Mouse (Mus musculus) E14TG2a.4 (cell line): Measurements from ENCODE around the gene Tedc1.
A peak's percentile ranks its signal among the peaks of the same experiment; 100 is the strongest.

ENCODE experiments used
- CTCF ChIP-seq: conservative IDR thresholded peaks from 2 replicates; pipeline ENCODE4 v1.5.1; 2014; ENCODE audit warnings: low read length
- NANOG ChIP-seq: IDR thresholded peaks from 2 replicates; pipeline ENCODE4 v1.6.1; 2014; ENCODE audit warnings: borderline replicate concordance, low read length, mixed read lengths

DNA sequence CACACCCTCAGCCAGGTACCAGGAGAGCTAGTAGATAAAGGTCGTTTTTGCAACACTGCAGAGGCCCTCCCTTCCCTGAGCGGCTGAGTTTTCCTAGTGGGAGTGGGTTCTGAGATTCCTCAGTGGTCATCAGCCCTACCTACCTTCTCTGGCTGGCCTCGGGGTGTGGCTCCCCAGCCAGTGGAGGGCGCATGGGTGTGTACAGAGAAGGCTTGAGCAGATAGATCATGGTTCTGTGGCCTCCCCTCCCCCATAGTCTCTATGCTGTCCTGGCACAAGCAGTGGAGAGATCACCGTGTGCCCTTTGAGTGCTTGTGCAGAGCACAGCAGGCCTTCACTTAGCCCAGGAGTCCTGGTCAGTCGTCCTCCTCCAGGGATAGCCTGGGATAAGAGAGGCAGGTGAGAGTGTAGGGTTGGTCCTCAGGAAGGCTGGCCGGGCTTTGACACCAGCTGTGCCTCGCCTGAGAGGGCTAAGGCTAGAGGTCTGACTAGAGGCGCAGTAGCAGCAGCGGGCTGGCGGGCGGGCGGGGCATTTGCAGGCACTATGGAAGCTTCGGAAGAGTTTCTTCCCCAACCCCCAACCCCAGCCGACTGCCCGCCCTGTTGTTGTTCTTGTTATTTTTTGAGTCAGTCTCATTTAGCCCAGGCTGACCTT lies 7.7 kb upstream of the Tedc1 start:
- no peak for TF ChIP-seq NANOG
- TF ChIP-seq CTCF, result peak; percentile 36
